Mouse (Mus musculus) G1E-ER4 (cell line): ENCODE measurements around the gene Wfdc15b. TPM values are rescaled to one million over a fixed set of nuclear protein-coding genes. Genes with fewer than 3 reads are reported as not detected.
"Not testable (repeated sequence)": the region's sequence is repeated elsewhere in the genome, so short reads cannot be mapped to it uniquely, and the experiment has no call there.

Source experiments
- GATA1 ChIP-seq: IDR thresholded peaks from one replicate; pipeline ENCODE4 v1.8.0; 2012; ENCODE audit warnings: low read length, inconsistent platforms
- polyA plus RNA-seq: library from polyadenylated mRNA; stranded (reverse); fragments of >175 nt; gene quantifications from 2 replicates; pipeline ENCODE4 v1.2.3, GENCODE M21; 2012

The Wfdc15b gene
- polyA plus RNA-seq: not detected in 2 replicates

GRCm38 (mm10) chr2:164221522-164221921, at the start of gene Wfdc15b:
Gene Wfdc15b (minus strand): TSS chr2:164221660.
- no peak for TF ChIP-seq GATA1

- TF ChIP-seq GATA1: not testable (repeated sequence)
Observed at GRCm38 (mm10) chr2:164256540-164256939, 35.1 kb upstream of the Wfdc15b start, which contains the start of gene Svs3b. Gene Svs3b (minus strand): TSS chr2:164256640.

GRCm38 (mm10) chr2:164238366-164238765, 16.9 kb upstream of the Wfdc15b start, which contains the start of gene Svs2:
Gene Svs2 (minus strand): TSS chr2:164238466.
- no peak for TF ChIP-seq GATA1

- no peak for TF ChIP-seq GATA1
Observed at GRCm38 (mm10) chr2:164232671-164233070, 11.2 kb upstream of the Wfdc15b start.

GRCm38 (mm10) chr2:164228361-164229070, 7.1 kb upstream of the Wfdc15b start:
- TF ChIP-seq GATA1: no peak

GRCm38 (mm10) chr2:164219295-164219694, 2.2 kb downstream of the Wfdc15b start:
- no peak for TF ChIP-seq GATA1

- TF ChIP-seq GATA1: no peak
Observed at GRCm38 (mm10) chr2:164212711-164213110, 8.7 kb downstream of the Wfdc15b start.

- TF ChIP-seq GATA1: no peak
Observed at GRCm38 (mm10) chr2:164210892-164211291, 10.6 kb downstream of the Wfdc15b start.

GRCm38 (mm10) chr2:164206676-164207075, 14.8 kb downstream of the Wfdc15b start:
- TF ChIP-seq GATA1: no peak

GRCm38 (mm10) chr2:164199626-164200327, 21.7 kb downstream of the Wfdc15b start, which contains the start of gene Wfdc15a:
Gene Wfdc15a (minus strand): TSS chr2:164200130.
- TF ChIP-seq GATA1: no peak

GRCm38 (mm10) chr2:164196700-164196990, 24.8 kb downstream of the Wfdc15b start:
- no peak for TF ChIP-seq GATA1

GRCm38 (mm10) chr2:164195971-164196699, 25.3 kb downstream of the Wfdc15b start:
- no peak for TF ChIP-seq GATA1

GRCm38 (mm10) chr2:164194959-164195630, 26.4 kb downstream of the Wfdc15b start:
- no peak for TF ChIP-seq GATA1

- TF ChIP-seq GATA1: no peak
Observed at GRCm38 (mm10) chr2:164192279-164192678, 29.2 kb downstream of the Wfdc15b start.

- no peak for TF ChIP-seq GATA1
Observed at GRCm38 (mm10) chr2:164190576-164190975, 30.9 kb downstream of the Wfdc15b start, which contains the start of gene Wfdc12. Gene Wfdc12 (minus strand): TSS chr2:164190608.

GRCm38 (mm10) chr2:164188722-164189121, 32.7 kb downstream of the Wfdc15b start:
- TF ChIP-seq GATA1: no peak
